Mouse (Mus musculus) liver, adult 2 months (tissue): ENCODE data around the gene Tmem131.

Experiments
- CTCF ChIP-seq: fragments of 200-500 bp; IDR thresholded peaks from 2 replicates; pipeline ENCODE4 v1.5.1; 2011; ENCODE audit warnings: low read depth, low read length, control low read depth
- POLR2A ChIP-seq: fragments of 200-500 bp; IDR thresholded peaks from 2 replicates; pipeline ENCODE4 v1.6.1; 2011; ENCODE audit warnings: low read length, control low read depth; ENCODE audit not compliant: insufficient read depth; ENCODE audit errors: extremely low read depth

GRCm38 (mm10) chr1:36851392-36851791 is 92.1 kb downstream of the Tmem131 start:
- TF ChIP-seq POLR2A (no peak), CTCF (no peak)
